Mouse (Mus musculus) heart, embryonic 12.5 days (tissue): Measurements from ENCODE around the gene Cog3. TPM values are rescaled to one million over a fixed set of nuclear protein-coding genes. Genes with fewer than 3 reads are reported as not detected.
"Not testable (repeated sequence)": the region's sequence is repeated elsewhere in the genome, so short reads cannot be mapped to it uniquely, and the experiment has no call there.

Experiments
- ATAC-seq: fragments of 200-750 bp; cut with Nextera tagmentation; 2 replicates; pipeline ENCODE4 v1.8.0; 2017; ENCODE audit warnings: moderate TSS enrichment, moderate library complexity; ENCODE audit not compliant: insufficient number of reproducible peaks, low FRiP score
- H3K27ac ChIP-seq: fragments of 300-500 bp; sonication (generic); 2 replicates; pipeline ENCODE4 v1.5.1; 2016; ENCODE audit warnings: mild to moderate bottlenecking, moderate library complexity; ENCODE audit not compliant: poor library complexity, severe bottlenecking
- H3K27me3 ChIP-seq: fragments of 300-500 bp; sonication (generic); replicated peaks from 2 replicates; pipeline ENCODE4 v1.6.1; 2016; ENCODE audit warnings: mild to moderate bottlenecking, moderate library complexity
- H3K36me3 ChIP-seq: fragments of 300-500 bp; sonication (generic); 2 replicates; pipeline ENCODE4 v1.6.1; 2016; ENCODE audit warnings: mild to moderate bottlenecking, moderate library complexity
- H3K4me1 ChIP-seq: fragments of 300-500 bp; sonication (generic); replicated peaks from 2 replicates; pipeline ENCODE4 v1.6.1; 2016; ENCODE audit warnings: mild to moderate bottlenecking
- H3K4me2 ChIP-seq: fragments of 300-500 bp; sonication (generic); 2 replicates; pipeline ENCODE4 v1.6.1; 2016; ENCODE audit warnings: mild to moderate bottlenecking, moderate library complexity
- H3K4me3 ChIP-seq: fragments of 300-500 bp; sonication (generic); 2 replicates; pipeline ENCODE4 v1.5.1; 2016; ENCODE audit warnings: mild to moderate bottlenecking
- H3K9ac ChIP-seq: fragments of 300-500 bp; sonication (generic); 2 replicates; pipeline ENCODE4 v1.6.1; 2016; ENCODE audit warnings: mild to moderate bottlenecking, moderate library complexity
- H3K9me3 ChIP-seq: fragments of 300-500 bp; sonication (generic); replicated peaks from 2 replicates; pipeline ENCODE4 v1.6.1; 2016; ENCODE audit warnings: mild to moderate bottlenecking, moderate library complexity
- WGBS: fragments of 180-500 bp; shearing (Covaris S2); methylation state at CpG from one replicate; pipeline ENCODE4 v1.1.7; 2016; 5-methylcytosine and 5-hydroxymethylcytosine counted together
- polyA plus RNA-seq: library from polyadenylated mRNA; unstranded; fragments of >200 nt; fragmentation: Nextera tagmentation; extraction: Ambion mirVana; gene quantifications from 2 replicates; pipeline ENCODE4 v1.2.1, GENCODE M21; 2016

Cog3 gene
- polyA plus RNA-seq, 1 experiment from 2014 or later: 18.0 TPM

- no peaks in the 10 kb centered on the region for H3K36me3 ChIP-seq
- H3K4me1 ChIP-seq: peaks cover 8% of the 10 kb centered on the region; the same call in 1 of the 2 replicates
- peak; percentile 99 for ATAC-seq
- peak within 1 kb of the TSS; percentile 57 for H3K4me3 ChIP-seq
- 6% methylated on average over 50 of the region's 51 CpGs for WGBS
- peak within 1 kb of the TSS; percentile 77 for H3K4me2 ChIP-seq
- no peaks in the 10 kb centered on the region; the same call in 1 of the 2 replicates for H3K27me3 ChIP-seq
- H3K27ac ChIP-seq: peak within 1 kb of the TSS; percentile 59
- peak within 1 kb of the TSS; percentile 78 for H3K9ac ChIP-seq
- H3K9me3 ChIP-seq: no peaks in the 10 kb centered on the region
Measured at GRCm38 (mm10) chr14:75786868-75787793, 32.8 kb upstream of the Cog3 start, which contains the start of gene Slc25a30. Gene Slc25a30, minus strand, starts transcription at chr14:75787037.

- H3K4me2 ChIP-seq: peak overlapping the region; percentile 77
- H3K27ac ChIP-seq: peak overlapping the region; percentile 59
- peak overlapping the region; percentile 57 for H3K4me3 ChIP-seq
- H3K36me3 ChIP-seq: peaks cover 4% of the 10 kb centered on the region; the same call in 1 of the 2 replicates
- no peaks in the 10 kb centered on the region for H3K9me3 ChIP-seq
- peak; percentile 76 for ATAC-seq
- no peaks in the 10 kb centered on the region; the same call in 1 of the 2 replicates for H3K27me3 ChIP-seq
- peak overlapping the region; percentile 78 for H3K9ac ChIP-seq
- peaks cover 8% of the 10 kb centered on the region; the same call in 1 of the 2 replicates for H3K4me1 ChIP-seq
- WGBS: 2% methylated on average over 31 of the region's 31 CpGs
Measured at GRCm38 (mm10) chr14:75786424-75786867, 32.1 kb upstream of the Cog3 start.

GRCm38 (mm10) chr14:75779913-75780312 lies 25.6 kb upstream of the Cog3 start:
- no peak overlapping the region for H3K27ac ChIP-seq
- no peaks in the 10 kb centered on the region for H3K9me3 ChIP-seq
- no peak overlapping the region for H3K9ac ChIP-seq
- WGBS: 88% methylated on average over 4 of the region's 4 CpGs
- no peak overlapping the region for H3K4me2 ChIP-seq
- H3K27me3 ChIP-seq: no peaks in the 10 kb centered on the region
- H3K4me3 ChIP-seq: no peak overlapping the region
- H3K4me1 ChIP-seq: no peaks in the 10 kb centered on the region
- H3K36me3 ChIP-seq: peaks cover 21% of the 10 kb centered on the region
- no peak for ATAC-seq

- Histone ChIP-seq H3K36me3 (peaks cover 19% of the 10 kb centered on the region), H3K4me3 (no peak overlapping the region), H3K27ac (no peak overlapping the region), H3K9me3 (no peaks in the 10 kb centered on the region), H3K4me2 (no peak overlapping the region), H3K4me1 (peaks cover 22% of the 10 kb centered on the region), H3K27me3 (no peaks in the 10 kb centered on the region), H3K9ac (no peak overlapping the region)
- 87% methylated on average over 8 of the region's 8 CpGs for WGBS
- ATAC-seq: no peak
Measured at GRCm38 (mm10) chr14:75776637-75777036, 22.3 kb upstream of the Cog3 start.

- Histone ChIP-seq H3K27me3 (no peaks in the 10 kb centered on the region), H3K4me3 (no peak overlapping the region), H3K4me2 (peak overlapping the region; percentile 37), H3K9me3 (no peaks in the 10 kb centered on the region), H3K27ac (peak overlapping the region; percentile 92), H3K9ac (0 out of 2 replicates have a peak overlapping the region, but pooled peaks have one; percentile 28), H3K36me3 (peaks cover 40% of the 10 kb centered on the region), H3K4me1 (peaks cover 27% of the 10 kb centered on the region)
- ATAC-seq: peak; percentile 59
- WGBS: 29% methylated on average over 8 of the region's 8 CpGs
Measured at GRCm38 (mm10) chr14:75773431-75773830, 19.1 kb upstream of the Cog3 start.

GRCm38 (mm10) chr14:75772407-75772806 lies 18.1 kb upstream of the Cog3 start:
- H3K27me3 ChIP-seq, H3K9me3 ChIP-seq, H3K9ac ChIP-seq, H3K4me2 ChIP-seq, H3K4me3 ChIP-seq: not testable (repeated sequence)
- Histone ChIP-seq H3K36me3 (peaks cover 34% of the 10 kb centered on the region), H3K4me1 (peaks cover 27% of the 10 kb centered on the region), H3K27ac (peak overlapping the region; percentile 92)
- WGBS: 73% methylated on average over 3 of the region's 3 CpGs
- 0 out of 2 replicates have a peak, but pooled peaks have one; percentile 38 for ATAC-seq

GRCm38 (mm10) chr14:75771101-75771501 lies 16.8 kb upstream of the Cog3 start:
- H3K9me3 ChIP-seq: no peaks in the 10 kb centered on the region
- H3K4me3 ChIP-seq: no peak overlapping the region
- peaks cover 38% of the 10 kb centered on the region for H3K36me3 ChIP-seq
- no peaks in the 10 kb centered on the region for H3K27me3 ChIP-seq
- peaks cover 27% of the 10 kb centered on the region for H3K4me1 ChIP-seq
- WGBS: 92% methylated on average over 8 of the region's 8 CpGs
- ATAC-seq: no peak
- H3K27ac ChIP-seq: no peak overlapping the region
- no peak overlapping the region for H3K9ac ChIP-seq
- H3K4me2 ChIP-seq: no peak overlapping the region

GRCm38 (mm10) chr14:75769334-75769733 lies 15.0 kb upstream of the Cog3 start:
- WGBS: 92% methylated on average over 9 of the region's 9 CpGs
- Histone ChIP-seq H3K4me3 (no peak overlapping the region), H3K4me2 (no peak overlapping the region), H3K27me3 (no peaks in the 10 kb centered on the region), H3K9me3 (no peaks in the 10 kb centered on the region), H3K36me3 (peaks cover 41% of the 10 kb centered on the region), H3K27ac (no peak overlapping the region), H3K9ac (no peak overlapping the region), H3K4me1 (peaks cover 26% of the 10 kb centered on the region)
- no peak for ATAC-seq

GRCm38 (mm10) chr14:75768275-75768608 lies 13.9 kb upstream of the Cog3 start:
- Histone ChIP-seq H3K27me3 (no peaks in the 10 kb centered on the region), H3K36me3 (peaks cover 49% of the 10 kb centered on the region), H3K4me2 (no peak overlapping the region), H3K9me3 (no peaks in the 10 kb centered on the region), H3K27ac (no peak overlapping the region), H3K9ac (no peak overlapping the region), H3K4me3 (no peak overlapping the region), H3K4me1 (peaks cover 15% of the 10 kb centered on the region)
- WGBS: 12% methylated on average over 1 of the region's 1 CpGs
- ATAC-seq: no peak

GRCm38 (mm10) chr14:75767492-75768274 lies 13.4 kb upstream of the Cog3 start:
- H3K4me2 ChIP-seq: 0 out of 2 replicates have a peak overlapping the region, but pooled peaks have one; percentile 17
- ATAC-seq: peak; percentile 64

More at GRCm38 (mm10) chr14:75767492-75768274, 13.4 kb upstream of the Cog3 start:
- Histone ChIP-seq H3K9ac (no peak overlapping the region), H3K36me3 (peaks cover 53% of the 10 kb centered on the region), H3K27ac (no peak overlapping the region), H3K4me1 (peaks cover 9% of the 10 kb centered on the region), H3K4me3 (no peak overlapping the region), H3K27me3 (no peaks in the 10 kb centered on the region), H3K9me3 (no peaks in the 10 kb centered on the region)
- WGBS: 57% methylated on average over 17 of the region's 17 CpGs
